Mouse (Mus musculus) heart, embryonic 15.5 days (tissue): ENCODE data around the gene Gm10300. TPM values are rescaled to one million over a fixed set of nuclear protein-coding genes. Genes with fewer than 3 reads are reported as not detected.

Experiments used
- ATAC-seq: fragments of 200-750 bp; cut with Nextera tagmentation; replicated peaks from 2 replicates; pipeline ENCODE4 v1.8.0; 2017; ENCODE audit warnings: low read depth, moderate TSS enrichment; ENCODE audit not compliant: insufficient number of reproducible peaks, insufficient read depth, low FRiP score
- H3K27ac ChIP-seq: fragments of 300-500 bp; sonication (generic); 2 replicates; pipeline ENCODE4 v1.5.1; 2015; ENCODE audit warnings: mild to moderate bottlenecking, inconsistent platforms
- H3K27me3 ChIP-seq: fragments of 300-500 bp; sonication (generic); 2 replicates; pipeline ENCODE4 v1.6.1; 2015; ENCODE audit warnings: inconsistent platforms
- H3K36me3 ChIP-seq: fragments of 300-500 bp; sonication (generic); 2 replicates; pipeline ENCODE4 v1.6.1; 2015; ENCODE audit warnings: mild to moderate bottlenecking, inconsistent platforms
- H3K4me1 ChIP-seq: fragments of 300-500 bp; sonication (generic); replicated peaks from 2 replicates; pipeline ENCODE4 v1.6.1; 2015; ENCODE audit warnings: inconsistent platforms
- H3K4me2 ChIP-seq: fragments of 300-500 bp; sonication (generic); 2 replicates; pipeline ENCODE4 v1.6.1; 2015; ENCODE audit warnings: inconsistent platforms, mild to moderate bottlenecking, moderate library complexity
- H3K4me3 ChIP-seq: fragments of 300-500 bp; sonication (generic); 2 replicates; pipeline ENCODE4 v1.5.1; 2015; ENCODE audit warnings: mild to moderate bottlenecking, inconsistent platforms
- H3K9ac ChIP-seq: fragments of 300-500 bp; sonication (generic); 2 replicates; pipeline ENCODE4 v1.6.1; 2015; ENCODE audit warnings: mild to moderate bottlenecking, inconsistent platforms
- H3K9me3 ChIP-seq: fragments of 300-500 bp; sonication (generic); replicated peaks from 2 replicates; pipeline ENCODE4 v1.6.1; 2016; ENCODE audit warnings: inconsistent platforms
- WGBS: fragments of 180-500 bp; shearing (Covaris S2); methylation state at CpG from one replicate; pipeline ENCODE4 v1.1.7; 2015; ENCODE audit warnings: mixed read lengths; 5-methylcytosine and 5-hydroxymethylcytosine counted together
- polyA plus RNA-seq: library from polyadenylated mRNA; unstranded; fragments of >200 nt; fragmentation: Nextera tagmentation; extraction: Ambion mirVana; gene quantifications from 2 replicates; pipeline ENCODE4 v1.2.1, GENCODE M21; 2015

The Gm10300 gene
- polyA plus RNA-seq, 1 experiment from 2014 or later = 0.10 TPM

- Histone ChIP-seq H3K4me1 (peaks cover 33% of the 10 kb centered on the region), H3K4me3 (no peak overlapping the region), H3K27ac (no peak overlapping the region)
Measured at GRCm38 (mm10) chr4:132060040-132060832, 14.3 kb upstream of the Gm10300 start.

GRCm38 (mm10) chr4:132062289-132062688, 12.2 kb upstream of the Gm10300 start:
- Histone ChIP-seq H3K9ac (no peak overlapping the region), H3K4me3 (no peak overlapping the region), H3K27ac (no peak overlapping the region), H3K4me2 (no peak overlapping the region), H3K27me3 (no peaks in the 10 kb centered on the region), H3K9me3 (no peaks in the 10 kb centered on the region), H3K36me3 (no peaks in the 10 kb centered on the region), H3K4me1 (peaks cover 50% of the 10 kb centered on the region)
- 49% methylated on average over 8 of the region's 8 CpGs for WGBS
- ATAC-seq = no peak

More at GRCm38 (mm10) chr4:132060040-132060832, 14.3 kb upstream of the Gm10300 start:
- no peaks in the 10 kb centered on the region for H3K27me3 ChIP-seq
- WGBS = 46% methylated on average over 17 of the region's 17 CpGs
- no peak for ATAC-seq
- H3K9ac ChIP-seq = no peak overlapping the region
- H3K9me3 ChIP-seq = no peaks in the 10 kb centered on the region
- H3K4me2 ChIP-seq = no peak overlapping the region
- H3K36me3 ChIP-seq = no peaks in the 10 kb centered on the region

- Histone ChIP-seq H3K9me3 (no peaks in the 10 kb centered on the region), H3K4me1 (peaks cover 48% of the 10 kb centered on the region), H3K27me3 (no peaks in the 10 kb centered on the region), H3K4me3 (no peak overlapping the region), H3K9ac (no peak overlapping the region), H3K36me3 (no peaks in the 10 kb centered on the region), H3K27ac (no peak overlapping the region), H3K4me2 (no peak overlapping the region)
- 56% methylated on average over 17 of the region's 17 CpGs for WGBS
- ATAC-seq = no peak
Measured at GRCm38 (mm10) chr4:132062934-132063884, 11.3 kb upstream of the Gm10300 start.

- Histone ChIP-seq H3K4me2 (no peak overlapping the region), H3K36me3 (no peaks in the 10 kb centered on the region), H3K9me3 (no peaks in the 10 kb centered on the region), H3K4me3 (no peak overlapping the region), H3K4me1 (peaks cover 38% of the 10 kb centered on the region), H3K9ac (no peak overlapping the region), H3K27me3 (no peaks in the 10 kb centered on the region), H3K27ac (no peak overlapping the region)
- no peak for ATAC-seq
- WGBS = 86% methylated on average over 5 of the region's 5 CpGs
Measured at GRCm38 (mm10) chr4:132064550-132064949, 9.9 kb upstream of the Gm10300 start.

GRCm38 (mm10) chr4:132065578-132065977, 8.9 kb upstream of the Gm10300 start:
- no peaks in the 10 kb centered on the region for H3K9me3 ChIP-seq
- 0 out of 2 replicates have a peak, but pooled peaks have one; percentile 41 for ATAC-seq
- no peak overlapping the region for H3K9ac ChIP-seq
- 0 out of 2 replicates have a peak overlapping the region, but pooled peaks have one; percentile 20 for H3K4me2 ChIP-seq
- peaks cover 30% of the 10 kb centered on the region for H3K4me1 ChIP-seq
- no peaks in the 10 kb centered on the region for H3K36me3 ChIP-seq
- H3K4me3 ChIP-seq = no peak overlapping the region
- no peaks in the 10 kb centered on the region for H3K27me3 ChIP-seq
- no peak overlapping the region for H3K27ac ChIP-seq
- WGBS = 46% methylated on average over 3 of the region's 3 CpGs

- H3K27ac ChIP-seq = no peak overlapping the region
- no peaks in the 10 kb centered on the region for H3K9me3 ChIP-seq
- no peaks in the 10 kb centered on the region for H3K36me3 ChIP-seq
- H3K4me3 ChIP-seq = no peak overlapping the region
- ATAC-seq = 0 out of 2 replicates have a peak, but pooled peaks have one; percentile 16
- H3K4me1 ChIP-seq = peaks cover 30% of the 10 kb centered on the region
- H3K4me2 ChIP-seq = peak overlapping the region; percentile 20; the same call in 1 of the 2 replicates
- 39% methylated on average over 10 of the region's 10 CpGs for WGBS
- H3K27me3 ChIP-seq = no peaks in the 10 kb centered on the region
- no peak overlapping the region for H3K9ac ChIP-seq
Measured at GRCm38 (mm10) chr4:132066101-132066773, 8.3 kb upstream of the Gm10300 start.

- H3K4me3 ChIP-seq = no peak overlapping the region
- no peaks in the 10 kb centered on the region for H3K36me3 ChIP-seq
- WGBS = 83% methylated on average over 14 of the region's 14 CpGs
- H3K9ac ChIP-seq = no peak overlapping the region
- H3K27ac ChIP-seq = no peak overlapping the region
- H3K4me2 ChIP-seq = no peak overlapping the region
- peaks cover 31% of the 10 kb centered on the region for H3K4me1 ChIP-seq
- no peaks in the 10 kb centered on the region for H3K9me3 ChIP-seq
- H3K27me3 ChIP-seq = no peaks in the 10 kb centered on the region
- no peak for ATAC-seq
Measured at GRCm38 (mm10) chr4:132067112-132067937, 7.2 kb upstream of the Gm10300 start.

- no peak overlapping the region for H3K27ac ChIP-seq
- no peaks in the 10 kb centered on the region for H3K36me3 ChIP-seq
- H3K9me3 ChIP-seq = no peaks in the 10 kb centered on the region
- peaks cover 37% of the 10 kb centered on the region for H3K4me1 ChIP-seq
- no peak overlapping the region for H3K4me2 ChIP-seq
- 64% methylated on average over 2 of the region's 2 CpGs for WGBS
- ATAC-seq = no peak
- no peak overlapping the region for H3K9ac ChIP-seq
- no peaks in the 10 kb centered on the region for H3K27me3 ChIP-seq
- H3K4me3 ChIP-seq = no peak overlapping the region
Measured at GRCm38 (mm10) chr4:132067938-132068235, 6.6 kb upstream of the Gm10300 start.

GRCm38 (mm10) chr4:132071674-132072073, 2.8 kb upstream of the Gm10300 start:
- 85% methylated on average over 2 of the region's 2 CpGs for WGBS
- Histone ChIP-seq H3K9ac (no peak overlapping the region), H3K36me3 (no peaks in the 10 kb centered on the region), H3K9me3 (no peaks in the 10 kb centered on the region), H3K27ac (no peak overlapping the region), H3K27me3 (no peaks in the 10 kb centered on the region), H3K4me2 (no peak overlapping the region), H3K4me3 (no peak overlapping the region), H3K4me1 (peaks cover 45% of the 10 kb centered on the region)
- no peak for ATAC-seq

- Histone ChIP-seq H3K9me3 (no peaks in the 10 kb centered on the region), H3K9ac (no peak overlapping the region), H3K27me3 (no peaks in the 10 kb centered on the region), H3K4me2 (no peak overlapping the region), H3K27ac (no peak overlapping the region), H3K4me3 (no peak overlapping the region), H3K36me3 (no peaks in the 10 kb centered on the region), H3K4me1 (peaks cover 45% of the 10 kb centered on the region)
- 85% methylated on average over 3 of the region's 3 CpGs for WGBS
- no peak for ATAC-seq
Measured at GRCm38 (mm10) chr4:132072156-132072555, 2.3 kb upstream of the Gm10300 start.
